Mouse (Mus musculus) neural tube, postnatal 0 days (tissue): Measurements from ENCODE around the gene Susd1. TPM values are rescaled to one million over a fixed set of nuclear protein-coding genes. Genes with fewer than 3 reads are reported as not detected.

ENCODE experiments used
- polyA plus RNA-seq: library from polyadenylated mRNA; unstranded; fragments of >200 nt; fragmentation: Nextera tagmentation; extraction: Ambion mirVana; gene quantifications from 2 replicates; pipeline ENCODE4 v1.2.1, GENCODE M21; 2015

The Susd1 gene
- 2.9 and 3.7 TPM in 2 replicates for polyA plus RNA-seq

DNA sequence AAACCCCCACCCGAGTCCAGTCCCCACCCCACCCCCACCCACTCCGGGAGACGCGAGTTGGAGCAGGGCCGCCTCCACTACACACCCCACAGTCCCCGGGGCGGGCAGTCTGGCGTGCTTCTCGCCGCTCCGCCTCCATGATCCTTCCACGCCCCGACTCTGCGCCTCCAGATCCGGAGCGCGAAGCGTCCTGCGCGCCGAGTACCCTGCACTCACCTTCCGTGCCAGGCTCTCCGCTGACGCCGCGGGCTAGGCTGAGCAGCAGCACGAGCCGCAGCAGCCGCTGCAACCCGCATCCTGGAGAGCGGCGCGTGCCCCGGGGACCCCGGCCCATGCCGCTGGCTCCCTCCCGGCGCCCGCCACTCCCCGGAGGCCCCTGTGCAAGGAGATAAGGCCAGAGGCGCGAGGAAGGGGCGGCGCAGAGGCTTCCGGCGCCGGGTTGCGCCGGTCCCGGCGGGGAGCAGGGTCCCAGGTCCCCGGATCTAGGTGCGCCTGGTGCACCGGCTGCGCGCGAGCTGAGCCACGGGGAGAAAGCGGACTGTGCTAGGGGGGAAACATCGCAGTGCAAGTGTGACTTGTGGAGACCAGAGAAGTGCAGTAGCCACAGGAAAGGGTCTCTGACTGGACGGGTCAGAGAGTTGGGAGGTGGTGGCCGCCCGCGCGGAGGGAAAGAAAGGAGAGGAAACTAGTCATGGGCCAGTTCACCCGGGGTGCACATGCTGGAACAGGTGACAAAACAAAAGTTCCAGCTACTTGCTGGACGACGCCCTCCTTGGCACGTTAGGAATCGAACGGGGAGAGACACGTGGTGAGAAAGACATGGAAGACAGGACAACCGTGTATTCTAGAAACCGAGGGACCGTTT lies at the start of gene Susd1:
Susd1 (minus strand) TSS at position 644 of the 865 bp plus-strand sequence.

Other genes starting within 250 kb of the Susd1 start
- gene Ugcg, start 249.4 kb downstream of the Susd1 start, polyA plus RNA-seq, result 18.1 and 19.7 TPM in 2 replicates
- 12.3 and 12.5 TPM in 2 replicates for gene Ptbp3, start 110.7 kb upstream of the Susd1 start, polyA plus RNA-seq
- 54.4 and 56.3 TPM in 2 replicates for gene Hsdl2, start 142.9 kb upstream of the Susd1 start, polyA plus RNA-seq
- 29.6 and 33.1 TPM in 2 replicates for gene E130308A19Rik, start 187.6 kb upstream of the Susd1 start, polyA plus RNA-seq